Mouse (Mus musculus) liver, embryonic 14.5 days (tissue): ENCODE data around the gene Lpcat2. TPM values are rescaled to one million over a fixed set of nuclear protein-coding genes. Genes with fewer than 3 reads are reported as not detected.

Source experiments
- ATAC-seq: fragments of 200-750 bp; cut with Nextera tagmentation; 2 replicates; pipeline ENCODE4 v1.8.0; 2017; ENCODE audit warnings: moderate number of reproducible peaks, mild to moderate bottlenecking, moderate library complexity; ENCODE audit not compliant: insufficient read depth
- DNase-seq, 3 experiments: peaks; one replicate each; pipeline ENCODE4 v3.0.0-alpha.2; 2012 to 2013; ENCODE audit warnings: low read depth in 3 of 3, low spot score in 3 of 3
- H3K27ac ChIP-seq: fragments of 300-500 bp; sonication (generic); 2 replicates; pipeline ENCODE4 v1.5.1; 2014; ENCODE audit warnings: moderate library complexity, mild to moderate bottlenecking, control low read depth, inconsistent platforms
- H3K27me3 ChIP-seq: fragments of 300-500 bp; sonication (generic); 2 replicates; pipeline ENCODE4 v1.6.1; 2014; ENCODE audit warnings: mild to moderate bottlenecking, low read length, moderate library complexity; ENCODE audit not compliant: control insufficient read depth, insufficient read depth
- H3K36me3 ChIP-seq: fragments of 300-500 bp; sonication (generic); replicated peaks from 2 replicates; pipeline ENCODE4 v1.6.1; 2014; ENCODE audit warnings: low read depth; ENCODE audit not compliant: control insufficient read depth, insufficient read depth
- H3K4me1 ChIP-seq, 2 experiments: fragments of 200-500 bp in 1 of 2; fragments of 300-500 bp in 1 of 2; sonication (generic) in 1 of 2; replicated peaks; 2 replicates each; pipeline ENCODE4 v1.6.1; 2012 to 2014; ENCODE audit warnings: antibody characterized with exemption in 1 of 2, inconsistent platforms in 1 of 2, low read length in 1 of 2; ENCODE audit not compliant: control insufficient read depth in 2 of 2, insufficient read depth in 2 of 2
- H3K4me2 ChIP-seq: fragments of 300-500 bp; sonication (generic); 2 replicates; pipeline ENCODE4 v1.6.1; 2014; ENCODE audit warnings: low read depth, mild to moderate bottlenecking, control low read depth, moderate library complexity
- H3K4me3 ChIP-seq, 2 experiments: fragments of 200-500 bp in 1 of 2; fragments of 300-500 bp in 1 of 2; sonication (generic) in 1 of 2; 2 replicates each; pipeline ENCODE4 v1.5.1; 2012 to 2014; ENCODE audit warnings: low read depth in 2 of 2, low read length in 2 of 2, mild to moderate bottlenecking in 2 of 2, control low read depth in 1 of 2, inconsistent platforms in 1 of 2, moderate library complexity in 1 of 2; ENCODE audit not compliant: insufficient read depth in 1 of 2
- H3K9ac ChIP-seq: fragments of 300-500 bp; sonication (generic); replicated peaks from 2 replicates; pipeline ENCODE4 v1.6.1; 2014; ENCODE audit warnings: mild to moderate bottlenecking, control low read depth, moderate library complexity
- H3K9me3 ChIP-seq: fragments of 300-500 bp; sonication (generic); 2 replicates; pipeline ENCODE4 v1.6.1; 2016; ENCODE audit warnings: low read length, mixed read lengths; ENCODE audit not compliant: control insufficient read depth
- CTCF ChIP-seq: IDR thresholded peaks from 2 replicates; pipeline ENCODE4 v1.5.1; 2016; ENCODE audit warnings: antibody characterized with exemption, low read depth, control low read depth
- EP300 ChIP-seq: IDR thresholded peaks from 2 replicates; pipeline ENCODE4 v1.6.1; 2016; ENCODE audit warnings: antibody characterized with exemption, low read depth
- WGBS: fragments of 180-500 bp; shearing (Covaris S2); extraction: QIAGEN DNeasy Blood & Tissue Kit; methylation state at CpG from one replicate; pipeline ENCODE4 v1.1.7; 2014; ENCODE audit not compliant: insufficient replicate concordance; 5-methylcytosine and 5-hydroxymethylcytosine counted together
- polyA plus RNA-seq, 2 experiments: library from polyadenylated mRNA; depleted of rRNA in 1 of 2; stranded (reverse) in 1 of 2; unstranded in 1 of 2; fragments of >200 nt; fragmentation: Nextera tagmentation in 1 of 2; extraction: Ambion mirVana in 1 of 2; gene quantifications; 2 replicates each; pipeline versions ENCODE4 v1.2.1 to v1.2.3; 2012 to 2014

The Lpcat2 gene
- polyA plus RNA-seq, 2 experiments: 1.7 to 3.3 TPM

- Histone ChIP-seq H3K36me3 (no peaks in the 10 kb centered on the region), H3K27me3 (no peaks in the 10 kb centered on the region), H3K4me3 (no peak overlapping the region), H3K9ac (no peak overlapping the region), H3K4me2 (no peak overlapping the region), H3K9me3 (no peaks in the 10 kb centered on the region), H3K27ac (no peak overlapping the region), H3K4me1 (0 out of 4 replicates have a peak, but pooled peaks cover 0 to 2% of the 10 kb centered on the region in 2 experiments)
- WGBS: 26% methylated on average over 5 of the region's 5 CpGs
- DNase-seq: no peak
- TF ChIP-seq EP300 (no peak), CTCF (no peak)
- ATAC-seq: no peak
Observed at GRCm38 (mm10) chr8:92822386-92822785, 32.8 kb upstream of the Lpcat2 start.

GRCm38 (mm10) chr8:92825991-92826390 lies 29.1 kb upstream of the Lpcat2 start:
- no peak for ATAC-seq
- H3K4me1 ChIP-seq: 0 out of 4 replicates have a peak, but pooled peaks cover 0 to 2% of the 10 kb centered on the region in 2 experiments
- WGBS: 38% methylated on average over 4 of the region's 4 CpGs
- no peak for TF ChIP-seq CTCF
- TF ChIP-seq EP300: no peak
- no peak overlapping the region for H3K27ac ChIP-seq
- H3K9me3 ChIP-seq: no peaks in the 10 kb centered on the region
- no peaks in the 10 kb centered on the region for H3K36me3 ChIP-seq
- no peak overlapping the region for H3K9ac ChIP-seq
- no peak for DNase-seq
- no peak overlapping the region for H3K4me2 ChIP-seq
- H3K27me3 ChIP-seq: no peaks in the 10 kb centered on the region
- no peak overlapping the region for H3K4me3 ChIP-seq

DNA sequence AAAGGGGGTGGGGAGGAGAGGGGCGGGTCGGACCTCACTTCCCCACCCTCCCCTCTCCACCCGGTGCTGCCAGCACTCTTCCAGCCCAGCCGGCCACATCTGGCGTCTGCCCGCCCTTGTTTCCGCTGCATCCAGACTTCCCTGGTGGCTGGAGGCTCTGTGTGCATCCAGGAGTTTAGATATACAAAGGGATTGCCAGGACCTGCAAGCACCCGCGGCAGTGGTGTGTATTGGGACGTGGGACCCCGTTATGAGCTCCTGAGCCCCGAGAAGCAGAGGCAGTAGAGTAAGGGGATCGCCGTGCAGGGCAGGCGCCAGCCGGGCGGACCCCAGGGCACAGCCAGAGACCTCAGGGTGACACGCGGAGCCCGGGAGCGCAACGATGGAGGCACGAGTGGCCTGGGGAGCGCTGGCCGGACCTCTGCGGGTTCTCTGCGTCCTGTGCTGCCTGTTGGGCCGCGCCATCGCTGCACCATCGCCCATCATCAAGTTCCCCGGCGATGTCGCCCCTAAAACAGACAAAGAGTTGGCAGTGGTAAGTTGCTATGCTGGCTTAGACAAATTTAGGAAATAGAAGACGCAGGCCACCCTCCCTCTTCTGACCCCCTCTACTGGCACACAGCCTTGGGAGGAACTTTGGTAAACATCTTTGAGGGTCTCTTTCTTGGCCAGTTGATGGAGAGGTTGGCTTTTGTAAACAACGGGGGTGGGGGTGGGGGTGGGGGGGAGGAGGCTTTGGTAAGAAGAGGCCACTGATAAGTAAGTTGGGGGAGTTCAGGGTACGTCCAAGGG lies 27.7 kb upstream of the Lpcat2 start, which contains the start of gene Mmp2:
Gene Mmp2, plus strand, starts transcription at position 49 of the 792 bp plus-strand sequence.
- Histone ChIP-seq H3K27me3 (no peaks in the 10 kb centered on the region), H3K4me2 (peak within 1 kb of the TSS; percentile 24; the same call in 1 of the 2 replicates), H3K9me3 (no peaks in the 10 kb centered on the region), H3K9ac (no peak within 1 kb of the TSS), H3K4me3 (peak within 1 kb of the TSS; percentile 32 to 41), H3K4me1 (0 out of 4 replicates have a peak, but pooled peaks cover 0 to 2% of the 10 kb centered on the region in 2 experiments), H3K27ac (no peak within 1 kb of the TSS), H3K36me3 (no peaks in the 10 kb centered on the region)
- WGBS: 2% methylated on average over 37 of the region's 37 CpGs
- TF ChIP-seq CTCF: no peak
- no peak for TF ChIP-seq EP300
- DNase-seq (no peak), ATAC-seq (no peak)

- Histone ChIP-seq H3K27me3 (no peaks in the 10 kb centered on the region), H3K36me3 (no peaks in the 10 kb centered on the region), H3K9me3 (no peaks in the 10 kb centered on the region), H3K9ac (no peak overlapping the region), H3K4me2 (no peak overlapping the region), H3K4me1 (no peaks in the 10 kb centered on the region), H3K27ac (no peak overlapping the region), H3K4me3 (no peak overlapping the region)
- TF ChIP-seq EP300: no peak
- TF ChIP-seq CTCF: no peak
- no peak for DNase-seq
- WGBS: 50% methylated on average over 15 of the region's 15 CpGs
- no peak for ATAC-seq
Observed at GRCm38 (mm10) chr8:92828251-92828743, 26.8 kb upstream of the Lpcat2 start.

GRCm38 (mm10) chr8:92834065-92834731 lies 20.9 kb upstream of the Lpcat2 start:
- no peak for ATAC-seq
- DNase-seq: no peak
- H3K9me3 ChIP-seq: no peaks in the 10 kb centered on the region
- H3K4me3 ChIP-seq: no peak overlapping the region
- no peak overlapping the region for H3K9ac ChIP-seq
- no peaks in the 10 kb centered on the region for H3K4me1 ChIP-seq
- TF ChIP-seq CTCF (no peak), EP300 (no peak)
- H3K27me3 ChIP-seq: no peaks in the 10 kb centered on the region
- H3K4me2 ChIP-seq: no peak overlapping the region
- 25% methylated on average over 5 of the region's 5 CpGs for WGBS
- H3K27ac ChIP-seq: no peak overlapping the region
- H3K36me3 ChIP-seq: no peaks in the 10 kb centered on the region
